Mouse (Mus musculus): ENCODE data around the gene Cacnb4.

The Cacnb4 gene

DNA sequence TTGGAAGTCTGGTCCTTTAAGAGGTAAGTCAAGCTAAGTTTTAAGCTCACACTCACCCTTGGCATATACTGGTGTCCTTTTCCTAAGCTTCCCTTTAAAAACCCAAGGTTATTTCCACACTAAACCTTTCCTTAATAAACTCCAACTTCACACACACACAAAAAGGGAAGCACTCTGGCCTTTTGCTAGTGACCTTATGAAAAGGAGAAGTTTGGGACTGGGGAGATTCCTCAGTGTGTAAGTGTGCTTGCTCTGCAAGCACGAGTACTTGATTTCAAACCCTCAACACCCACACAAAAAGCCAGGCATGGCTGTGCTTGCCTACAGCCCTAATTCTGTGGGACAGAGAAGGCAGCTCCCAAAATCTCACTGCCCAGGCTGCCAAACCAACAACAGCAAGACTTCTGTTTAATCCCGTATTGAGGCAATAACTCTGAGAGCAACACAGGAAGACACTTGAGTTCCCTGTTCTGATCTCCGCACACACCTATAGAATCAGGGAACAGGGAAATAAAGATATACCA lies 163.7 kb downstream of the Cacnb4 start:
- DNase-seq = no peak

DNA sequence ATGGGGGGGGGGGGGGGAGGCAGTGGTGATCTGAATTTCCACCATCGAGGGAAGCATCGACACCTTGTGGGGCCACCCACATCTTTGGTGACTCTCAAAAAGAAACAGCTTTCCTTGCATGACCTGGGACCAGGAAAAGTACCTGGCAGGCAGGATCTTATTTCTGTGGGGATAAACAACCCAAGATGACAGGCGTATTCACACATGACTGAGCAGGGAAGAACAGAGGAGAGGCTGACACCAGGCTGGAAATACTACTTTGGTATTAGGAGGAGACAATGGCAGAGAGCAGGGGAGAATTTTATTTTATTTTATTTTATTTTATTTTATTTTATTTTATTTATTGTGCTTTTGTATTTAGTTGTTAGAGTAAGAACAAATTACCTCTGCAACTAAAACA lies 164.4 kb downstream of the Cacnb4 start:
- DNase-seq = no peak

DNA sequence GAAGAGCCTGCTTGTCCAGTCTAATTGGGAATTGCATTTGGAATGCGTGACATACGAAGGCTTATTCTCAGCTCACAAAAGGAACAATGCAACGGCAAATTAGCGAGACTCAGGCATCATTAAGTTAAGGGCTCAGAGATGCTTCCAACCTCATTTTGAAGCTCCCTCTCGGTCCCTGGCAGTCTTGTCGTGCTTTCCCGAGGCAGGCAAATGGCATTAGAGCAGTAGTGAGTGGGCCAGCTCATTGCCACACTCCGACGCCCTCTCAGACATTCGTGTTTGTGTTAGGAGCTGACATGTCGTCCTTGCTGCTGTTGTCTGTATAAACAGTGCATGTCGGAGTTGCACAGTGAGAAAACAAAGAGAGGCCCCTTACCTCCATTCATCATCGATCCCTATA lies 164.8 kb downstream of the Cacnb4 start:
- no peak for DNase-seq

DNA sequence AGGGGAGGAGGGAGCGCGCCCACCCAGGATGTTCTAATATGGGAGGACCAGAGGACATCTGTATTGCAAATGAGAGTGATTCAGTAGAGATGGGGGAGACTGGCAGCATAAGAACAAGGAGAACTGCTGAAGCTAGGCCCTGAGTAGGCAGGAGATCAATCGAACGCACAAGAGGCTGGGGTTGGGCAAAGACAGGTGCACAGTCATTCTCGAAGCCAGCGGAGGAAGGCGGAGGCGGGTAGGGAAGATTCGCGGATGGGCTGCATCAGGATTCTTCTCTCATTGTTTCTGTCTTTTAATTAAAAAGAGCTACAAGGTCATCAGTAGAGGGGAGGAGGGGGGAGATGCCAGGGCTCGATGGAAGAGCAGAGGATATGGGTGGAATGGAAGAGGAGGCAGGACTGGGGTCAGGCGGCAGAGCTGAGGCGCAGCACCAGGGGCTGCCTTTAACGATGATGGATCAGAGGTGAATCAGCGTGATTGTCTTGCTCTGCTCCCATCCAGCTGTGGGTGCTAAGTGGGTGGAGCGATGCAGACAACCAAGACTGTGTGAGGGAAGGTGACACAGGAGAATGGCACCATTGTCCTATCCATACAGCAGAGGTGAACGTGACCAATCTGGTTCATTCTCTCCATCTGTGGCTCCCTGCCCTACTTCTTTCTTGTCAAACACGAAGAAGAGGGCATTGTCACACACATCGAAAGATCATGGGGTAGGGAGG lies 166.7 kb downstream of the Cacnb4 start:
- no peak for DNase-seq

DNA sequence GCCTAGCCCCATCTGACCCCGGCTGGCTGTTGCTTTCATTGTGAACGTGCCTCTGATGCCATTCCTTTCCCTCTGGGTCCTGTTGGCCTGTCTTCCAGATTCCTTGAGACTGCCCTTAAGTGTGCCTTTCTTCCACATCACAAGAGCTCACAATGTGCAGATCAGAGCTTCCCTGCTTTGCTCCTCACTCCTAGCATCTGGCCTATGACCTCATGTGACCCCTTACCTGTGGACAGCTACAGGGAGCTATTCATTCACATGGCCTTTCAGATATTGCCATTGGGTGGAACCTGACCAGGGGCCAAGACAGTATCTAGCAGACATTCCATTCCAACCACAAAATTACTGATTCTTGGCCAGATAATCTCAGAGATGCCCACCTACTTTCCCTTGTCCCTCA lies 171.5 kb downstream of the Cacnb4 start:
- no peak for DNase-seq

DNA sequence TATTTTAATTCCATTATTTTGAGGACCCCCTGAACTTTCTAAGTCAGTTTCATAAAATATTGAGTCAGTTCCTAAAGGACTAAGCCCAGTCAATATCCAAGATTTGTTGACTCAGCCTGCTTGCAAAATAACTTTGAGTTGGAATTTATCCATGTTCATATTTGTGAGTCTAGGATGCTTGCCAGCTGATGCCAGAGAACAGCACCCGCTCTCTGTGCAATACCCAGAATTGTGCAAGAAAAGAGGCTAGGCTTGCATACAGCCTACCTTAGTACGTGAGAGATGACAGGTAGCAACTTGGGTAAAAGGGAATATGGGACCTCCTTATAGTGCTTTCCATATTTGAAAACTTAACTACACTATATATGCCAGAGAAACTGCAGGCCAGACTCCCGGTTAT lies 171.9 kb downstream of the Cacnb4 start:
- DNase-seq = peak; percentile 65

DNA sequence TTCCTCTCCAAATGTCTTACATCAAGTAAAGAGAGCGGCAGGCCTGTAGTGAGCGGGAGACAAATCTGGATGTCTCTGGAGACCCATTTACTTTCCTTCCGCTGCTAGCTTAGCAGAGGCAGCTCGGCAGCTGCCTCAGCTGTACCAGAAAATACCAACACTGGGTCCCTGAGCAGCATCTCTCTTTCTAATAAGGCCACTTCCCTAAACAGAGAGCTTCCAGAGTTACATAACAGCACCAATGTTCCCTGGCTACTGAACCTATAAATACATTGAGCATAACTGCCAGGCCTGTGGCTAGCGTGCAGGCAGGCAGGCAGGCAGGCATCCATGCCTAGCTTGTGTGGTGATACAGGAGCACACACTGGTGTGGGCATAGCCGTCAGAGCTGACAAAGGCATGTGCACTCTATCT lies 176.8 kb downstream of the Cacnb4 start:
- peak; percentile 85 for DNase-seq

DNA sequence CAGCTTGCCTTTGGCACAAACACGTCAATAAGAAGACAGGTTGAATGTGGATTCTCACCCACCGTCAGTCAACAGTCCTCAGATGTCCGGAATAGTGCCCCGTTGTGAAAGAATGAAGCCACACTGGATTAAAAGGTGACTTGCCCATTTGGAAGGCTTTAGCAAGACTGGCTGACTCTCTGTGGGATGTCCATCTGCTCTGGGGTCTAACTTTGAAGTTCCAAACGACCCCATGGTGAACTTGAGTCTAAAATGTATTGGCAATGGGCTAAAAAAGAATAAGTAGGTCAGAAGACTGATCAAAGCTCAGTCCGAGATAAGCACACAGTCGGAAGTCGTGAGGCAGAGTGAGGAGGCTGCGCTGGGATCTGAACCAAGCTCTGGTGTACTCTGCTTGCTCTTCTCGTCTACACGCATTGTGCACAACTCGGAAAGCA lies 177.5 kb downstream of the Cacnb4 start:
- peak; percentile 71 for DNase-seq

DNA sequence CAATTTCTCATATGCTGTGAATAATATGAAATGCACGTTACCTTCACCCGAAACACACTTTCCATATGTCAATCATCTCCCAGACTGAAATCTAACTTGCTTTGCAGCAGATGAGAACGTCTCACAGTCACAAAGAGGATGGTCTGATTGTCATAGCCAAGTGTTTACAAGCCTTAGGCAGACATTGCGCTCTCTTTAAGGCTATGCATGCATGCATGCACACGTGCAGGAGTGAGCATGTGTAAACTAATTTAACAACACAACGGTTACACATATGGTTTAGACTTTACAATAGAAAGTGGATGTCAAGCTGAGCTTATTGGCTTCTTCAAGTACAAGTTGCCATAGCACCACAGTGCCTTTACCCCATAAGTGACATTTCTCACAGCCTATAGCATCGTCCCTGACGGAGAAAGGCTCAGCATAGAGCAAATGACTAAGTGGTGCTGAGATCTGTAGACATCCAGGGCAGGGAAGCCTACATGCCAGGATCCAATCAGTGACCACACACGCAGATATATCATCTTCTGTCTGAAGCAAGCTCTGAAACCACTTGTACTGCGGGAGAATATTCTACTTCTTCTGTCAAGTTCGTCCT lies 181.4 kb downstream of the Cacnb4 start:
- no peak for DNase-seq

DNA sequence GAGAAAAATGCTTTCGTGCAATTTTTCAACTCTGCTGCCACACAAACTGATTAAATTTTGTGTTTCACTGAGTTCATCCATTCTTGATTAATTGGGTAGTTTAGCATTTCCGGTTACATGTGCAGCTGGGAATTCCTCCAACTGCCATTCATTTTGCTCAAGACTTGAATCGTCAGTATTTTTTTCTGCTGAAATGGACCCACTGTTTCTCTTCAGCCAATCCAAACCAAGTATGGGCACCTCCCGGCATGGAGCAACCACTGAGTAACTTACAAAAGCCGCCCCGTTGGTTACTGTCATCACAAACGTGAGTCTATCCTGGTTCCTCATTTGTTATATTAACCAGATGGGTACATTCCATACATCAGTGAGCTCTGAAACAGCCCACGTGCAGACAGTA lies 182.4 kb downstream of the Cacnb4 start:
- DNase-seq = no peak

DNA sequence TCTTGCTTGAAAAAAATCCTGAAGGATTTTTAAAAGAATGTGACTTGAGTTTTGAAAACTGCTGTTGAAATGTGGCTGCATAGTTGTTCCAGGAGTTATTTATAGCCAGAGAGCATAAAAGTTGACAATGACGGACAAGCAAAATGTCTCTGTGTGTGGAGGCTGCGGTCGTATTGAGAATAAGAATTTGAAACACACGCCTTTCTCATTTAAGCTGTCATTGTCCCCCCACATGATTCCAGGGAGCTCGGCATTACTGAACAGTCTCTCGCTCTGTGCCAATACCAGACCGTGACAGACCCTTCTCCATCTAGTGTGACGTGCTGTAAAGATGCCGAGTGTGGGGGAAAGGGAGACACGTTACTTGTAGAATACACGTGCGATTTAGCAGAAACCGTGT lies 183.8 kb downstream of the Cacnb4 start:
- DNase-seq = no peak

DNA sequence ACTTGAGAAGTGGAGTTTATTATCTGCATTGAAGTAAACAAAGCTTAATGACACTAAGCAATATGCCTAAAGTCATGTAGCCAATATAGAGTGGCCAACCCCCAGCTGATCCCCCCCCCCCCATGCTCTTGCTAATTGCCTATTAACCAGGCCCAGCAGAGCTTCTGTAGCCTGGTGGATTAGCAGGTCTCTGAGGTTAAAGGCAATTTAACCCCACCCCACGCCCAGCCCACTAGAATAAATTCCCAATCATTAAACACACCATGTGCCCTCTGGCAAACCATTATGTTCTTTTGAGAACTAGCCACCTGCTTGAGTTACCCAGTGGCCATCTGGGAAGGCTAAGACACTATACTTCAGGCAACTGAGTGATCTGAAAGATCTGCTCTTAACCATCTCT lies 186.8 kb downstream of the Cacnb4 start:
- DNase-seq = no peak

DNA sequence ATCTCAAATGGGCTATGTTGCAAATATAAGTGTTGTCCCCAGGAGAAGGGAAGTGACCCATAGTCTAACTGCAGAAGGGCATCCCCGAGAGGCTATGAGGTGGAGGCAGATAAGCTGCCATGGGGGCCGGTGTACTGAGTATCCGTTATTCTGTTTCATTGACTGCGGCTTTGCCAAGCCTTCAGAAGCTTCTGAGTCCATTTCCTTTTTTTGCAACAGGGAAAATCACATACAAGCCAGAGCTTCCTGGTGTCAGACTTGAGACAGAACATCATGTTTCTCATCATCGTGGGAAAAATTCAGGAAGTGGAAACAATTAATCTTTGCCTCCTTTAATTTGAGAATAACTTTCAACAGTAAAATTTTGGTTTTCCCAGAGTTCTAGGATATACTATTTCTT lies 193.1 kb downstream of the Cacnb4 start:
- DNase-seq = no peak

DNA sequence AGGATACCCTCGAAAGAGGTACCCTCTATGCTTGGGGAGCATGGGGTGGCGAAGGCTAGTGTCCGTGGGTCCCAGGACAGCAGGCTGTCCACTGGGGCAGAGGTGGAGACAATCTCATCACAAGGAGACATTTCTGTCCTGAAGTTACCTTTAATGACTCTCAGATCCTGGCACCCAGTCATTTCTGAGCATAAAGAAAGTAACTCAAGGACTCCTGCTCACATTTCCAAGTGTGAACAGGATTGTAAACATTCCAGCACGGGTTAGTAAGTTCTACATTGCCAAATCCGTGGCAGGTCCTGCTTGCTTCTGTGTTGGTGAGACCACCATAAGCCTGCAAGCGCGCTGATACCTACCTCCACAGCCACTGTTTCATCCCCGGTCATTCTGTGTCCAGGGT lies 196.2 kb downstream of the Cacnb4 start:
- no peak for DNase-seq

DNA sequence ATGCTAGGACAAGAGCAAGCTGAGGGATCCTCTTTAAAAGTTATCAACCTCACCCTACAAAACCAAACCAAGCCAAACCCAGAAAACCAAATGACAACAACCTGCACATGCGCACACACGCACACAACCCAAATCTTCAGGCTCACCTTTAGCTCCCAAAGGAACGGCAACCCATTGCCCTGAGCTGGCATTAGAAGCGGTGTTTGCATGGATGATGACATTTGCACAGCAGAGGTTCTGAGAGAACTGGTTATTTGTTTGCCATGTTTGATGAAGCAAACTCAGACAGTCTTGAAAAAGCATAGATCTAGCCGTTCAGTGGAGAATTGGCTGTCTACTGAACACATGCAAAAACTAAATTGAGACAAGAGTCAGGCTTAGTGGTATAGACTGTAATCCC lies 198.1 kb downstream of the Cacnb4 start:
- DNase-seq = no peak

DNA sequence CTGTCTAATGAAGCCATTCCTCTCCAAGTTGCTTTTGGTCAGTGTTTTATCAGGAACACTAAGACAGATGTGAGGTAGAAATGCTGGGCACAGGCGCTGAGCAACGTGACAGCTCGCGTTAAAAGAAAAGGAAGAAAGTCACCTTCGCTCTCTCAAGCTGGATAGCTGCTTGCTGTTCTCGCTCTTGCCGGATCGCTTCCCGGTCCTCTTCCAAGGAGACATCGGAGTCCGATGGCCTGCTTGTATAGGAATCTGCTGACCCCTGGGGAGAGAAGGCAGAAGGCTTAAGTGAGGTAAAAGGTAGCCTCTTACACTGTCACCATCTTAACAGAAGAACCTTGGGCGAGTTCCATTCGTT lies 199.1 kb downstream of the Cacnb4 start:
- DNase-seq = peak; percentile 44

DNA sequence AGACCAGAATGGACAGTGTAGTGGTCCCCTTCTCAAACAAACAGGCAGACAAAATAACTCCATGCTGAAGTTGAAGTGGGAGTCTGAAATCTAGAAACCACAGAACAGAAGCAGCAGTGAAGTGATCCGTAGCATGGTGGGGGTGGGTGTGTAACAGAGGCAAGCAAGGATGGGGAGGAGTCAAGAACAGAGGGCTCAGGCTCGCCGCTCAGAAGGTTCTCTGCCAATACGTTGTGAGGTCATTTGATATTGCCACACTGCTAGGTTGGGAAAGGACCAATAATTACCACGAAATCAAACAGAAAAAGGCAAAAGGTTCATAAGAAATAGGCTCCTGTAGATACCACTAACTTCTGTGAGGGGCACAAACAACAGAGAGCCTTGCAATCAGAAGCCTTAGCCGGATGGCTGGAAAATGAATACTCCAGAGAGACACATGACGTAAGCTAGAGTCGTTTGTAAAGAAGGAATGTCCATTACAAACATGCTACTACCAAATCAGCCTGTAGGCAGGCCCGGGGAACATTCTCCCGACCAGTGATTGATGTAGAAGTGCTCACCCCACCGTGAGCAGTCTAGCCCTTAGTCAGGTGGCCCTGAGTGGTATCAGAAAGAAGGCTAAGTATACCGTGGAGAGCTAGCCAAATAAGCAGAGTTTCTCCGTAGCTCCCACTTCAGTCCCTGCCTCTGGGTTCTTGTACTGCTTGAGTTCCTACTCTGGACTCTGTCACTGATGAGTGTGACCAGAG lies 199.7 kb downstream of the Cacnb4 start:
- no peak for DNase-seq

DNA sequence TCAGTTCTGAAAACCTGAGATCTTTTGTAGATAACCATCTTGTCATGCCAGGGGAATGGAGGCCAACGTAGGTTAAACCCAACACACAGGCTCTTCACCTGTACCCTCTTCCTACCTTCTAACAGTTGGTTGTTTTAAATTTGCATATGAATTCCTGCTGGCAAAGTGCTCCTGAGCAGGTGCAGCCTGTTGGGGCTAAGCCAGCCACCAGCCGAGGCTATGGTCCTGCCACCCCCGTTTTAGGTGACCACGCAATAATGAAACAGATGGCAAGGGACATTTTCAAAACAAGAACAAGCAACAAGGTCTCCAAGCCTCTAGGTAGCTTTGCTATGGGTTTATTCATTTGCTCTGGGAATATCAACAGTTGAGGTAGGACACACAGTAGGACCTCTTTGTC lies 200.8 kb downstream of the Cacnb4 start:
- DNase-seq = peak; percentile 97

DNA sequence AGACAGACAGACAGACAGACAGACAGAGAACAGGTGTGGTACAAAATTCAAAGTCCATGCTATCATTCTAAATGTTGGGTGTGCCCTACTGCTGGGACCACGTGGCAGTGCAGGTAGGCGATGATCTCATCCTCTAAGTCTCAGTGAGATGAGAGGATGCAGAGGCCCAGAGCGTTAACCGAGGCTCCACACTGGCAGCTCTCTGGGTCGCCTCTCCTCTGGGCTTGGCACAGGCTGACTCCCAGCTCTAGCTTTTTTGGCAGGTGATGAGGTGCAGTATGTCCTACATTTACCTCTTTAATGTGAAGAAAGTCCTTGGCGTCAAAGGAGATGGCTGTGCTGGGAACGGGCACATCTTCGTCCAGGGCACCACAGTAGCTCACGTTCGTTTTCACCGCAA lies 202.1 kb downstream of the Cacnb4 start:
- peak; percentile 82 for DNase-seq

DNA sequence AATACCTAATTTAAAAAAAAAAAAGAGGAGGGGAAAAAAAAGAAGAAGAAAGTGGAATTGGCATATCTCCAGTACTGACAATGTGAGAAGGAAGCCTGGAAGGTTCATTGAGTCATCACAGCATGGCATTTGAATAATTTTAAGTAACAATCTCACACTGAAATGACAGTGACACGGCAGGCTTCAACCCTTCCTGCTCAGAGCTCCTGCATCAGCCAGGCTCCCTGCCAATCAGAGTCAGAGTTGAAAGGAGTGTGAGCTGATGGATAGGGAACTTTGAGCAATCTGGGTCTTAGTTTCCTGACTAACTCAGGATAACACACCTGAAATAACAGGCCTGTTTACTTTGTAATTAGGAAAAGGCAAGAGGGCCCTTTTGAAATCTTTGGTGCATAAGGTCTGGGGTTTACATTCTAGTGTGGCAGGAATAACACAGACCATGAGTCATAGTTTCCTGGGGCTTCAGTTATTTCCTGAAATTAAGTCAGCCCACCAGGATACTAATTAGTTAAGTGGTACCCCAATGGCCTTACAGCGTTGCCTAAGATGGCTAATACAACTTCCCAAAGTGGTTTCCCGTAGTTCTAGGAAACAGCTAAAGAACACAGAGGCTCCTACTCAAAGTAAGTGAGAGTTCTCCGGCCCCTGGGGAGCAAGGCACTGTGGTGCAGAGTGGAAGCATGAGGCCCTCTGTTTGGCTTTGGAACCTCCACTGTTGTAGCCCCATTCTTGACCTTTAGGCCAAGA lies 204.9 kb downstream of the Cacnb4 start:
- peak; percentile 36 for DNase-seq

DNA sequence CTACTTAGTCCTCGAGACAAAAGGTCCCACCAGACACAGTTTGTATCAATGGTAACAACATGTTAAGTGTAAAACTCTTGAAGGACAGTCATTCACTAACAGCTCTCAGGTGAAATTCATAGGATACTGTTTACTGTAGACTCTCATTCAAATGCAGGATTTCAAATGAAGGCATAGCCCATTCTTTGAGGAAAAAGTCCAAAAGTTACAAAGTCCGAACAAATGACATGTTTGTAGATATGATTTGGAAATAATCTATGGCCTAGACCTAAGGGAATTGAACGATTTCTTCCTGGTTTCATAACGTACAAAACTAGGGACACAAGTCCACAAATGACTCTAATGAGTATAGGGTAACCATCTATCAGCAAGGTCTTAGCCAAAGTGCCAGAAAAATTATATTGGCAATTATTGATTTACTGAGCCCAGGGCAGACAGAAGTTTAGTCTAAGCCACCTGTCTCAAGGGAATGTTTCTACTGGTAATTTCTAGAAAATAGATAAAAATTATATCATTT lies 206.5 kb downstream of the Cacnb4 start:
- no peak for DNase-seq

DNA sequence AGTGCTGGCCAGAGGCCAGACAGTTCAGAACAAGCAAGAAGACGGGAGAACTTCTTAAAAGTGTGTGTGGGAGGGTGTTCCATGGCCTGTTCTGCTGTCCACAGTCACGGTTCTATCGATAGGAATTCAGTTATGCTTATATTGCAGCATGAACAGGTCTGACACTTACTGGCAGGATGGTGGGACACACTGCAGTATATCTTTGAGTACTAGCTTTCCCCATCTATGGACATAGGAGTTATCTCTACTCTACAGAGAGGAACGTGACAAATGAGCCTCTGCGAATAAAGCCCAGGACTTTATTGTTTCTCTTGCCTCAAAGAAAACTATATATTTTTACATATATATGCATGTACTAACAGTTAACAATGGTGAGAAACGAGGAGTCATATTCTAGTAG lies 209.0 kb downstream of the Cacnb4 start:
- no peak for DNase-seq

All from cerebellum, adult 9-11 months (tissue).